Mouse (Mus musculus) intestine, embryonic 14.5 days (tissue): ENCODE measurements at regions not wholly inside any gene's neighbourhood (a gene's known extent, or its start where the extent isn't known, plus 50 kb on each side); places are given as distances from the start of the nearest gene placed in this dataset.

Source experiments
- ATAC-seq: fragments of 200-750 bp; cut with Nextera tagmentation; replicated peaks from 2 replicates; pipeline ENCODE4 v1.8.0; 2017; ENCODE audit warnings: low read depth, moderate number of reproducible peaks, moderate TSS enrichment, moderate library complexity; ENCODE audit not compliant: low FRiP score, low TSS enrichment
- DNase-seq: peaks from one replicate; pipeline ENCODE4 v3.0.0-alpha.2; 2018; ENCODE audit warnings: low spot score
- H3K27ac ChIP-seq: fragments of 300-500 bp; sonication (generic); 2 replicates; pipeline ENCODE4 v1.5.1; 2014; ENCODE audit warnings: low read depth, mild to moderate bottlenecking, control low read depth
- H3K27me3 ChIP-seq: fragments of 300-500 bp; sonication (generic); replicated peaks from 2 replicates; pipeline ENCODE4 v1.6.1; 2014; ENCODE audit warnings: low read length, control low read depth; ENCODE audit not compliant: control insufficient read depth, insufficient read depth
- H3K36me3 ChIP-seq: fragments of 300-500 bp; sonication (generic); 2 replicates; pipeline ENCODE4 v1.6.1; 2014; ENCODE audit warnings: low read length, control low read depth; ENCODE audit not compliant: control insufficient read depth, insufficient read depth
- H3K4me1 ChIP-seq: fragments of 300-500 bp; sonication (generic); replicated peaks from 2 replicates; pipeline ENCODE4 v1.6.1; 2014; ENCODE audit warnings: low read length, control low read depth, mixed read lengths; ENCODE audit not compliant: control insufficient read depth, insufficient read depth
- H3K4me2 ChIP-seq: fragments of 300-500 bp; sonication (generic); 2 replicates; pipeline ENCODE4 v1.6.1; 2014; ENCODE audit warnings: low read length
- H3K4me3 ChIP-seq: fragments of 300-500 bp; sonication (generic); 2 replicates; pipeline ENCODE4 v1.5.1; 2014; ENCODE audit warnings: low read depth, low read length, control low read depth, mixed read lengths
- H3K9ac ChIP-seq: fragments of 300-500 bp; sonication (generic); 2 replicates; pipeline ENCODE4 v1.6.1; 2014; ENCODE audit warnings: mild to moderate bottlenecking, low read length
- H3K9me3 ChIP-seq: fragments of 300-500 bp; sonication (generic); 2 replicates; pipeline ENCODE4 v1.6.1; 2016; ENCODE audit warnings: low read length, control low read depth; ENCODE audit not compliant: control insufficient read depth
- WGBS: fragments of 180-500 bp; shearing (Covaris S2); extraction: QIAGEN DNeasy Blood & Tissue Kit; methylation state at CpG from one replicate; pipeline ENCODE4 v1.1.7; 2014; 5-methylcytosine and 5-hydroxymethylcytosine counted together

DNA sequence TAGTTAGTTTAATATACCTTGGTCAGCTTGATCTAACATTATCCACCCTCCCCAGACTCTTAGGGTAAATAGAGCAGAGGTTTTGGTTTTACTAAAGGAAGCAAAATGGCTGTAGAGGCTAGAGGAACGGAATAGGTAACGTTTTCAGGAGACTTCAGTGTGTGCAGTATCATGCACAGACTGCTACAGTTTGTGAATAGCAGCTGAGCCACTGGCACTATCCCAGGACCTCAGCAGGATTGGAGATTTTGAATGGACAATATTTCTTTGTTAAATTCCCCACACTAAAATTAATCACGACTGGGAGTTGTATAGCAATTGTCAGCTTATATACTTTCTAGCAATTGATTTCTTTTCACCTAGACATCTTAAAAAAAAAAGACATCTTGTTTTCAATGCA, 929.7 kb upstream of the Lcorl start:
- Histone ChIP-seq H3K27me3 (no peaks in the 10 kb centered on the region), H3K36me3 (no peaks in the 10 kb centered on the region), H3K4me1 (no peaks in the 10 kb centered on the region), H3K9me3 (no peaks in the 10 kb centered on the region), H3K4me3 (no peak overlapping the region), H3K4me2 (no peak overlapping the region), H3K9ac (no peak overlapping the region), H3K27ac (no peak overlapping the region)
- DNase-seq = no peak
- 83% methylated on average over 3 of the region's 3 CpGs for WGBS
- ATAC-seq = no peak

DNA sequence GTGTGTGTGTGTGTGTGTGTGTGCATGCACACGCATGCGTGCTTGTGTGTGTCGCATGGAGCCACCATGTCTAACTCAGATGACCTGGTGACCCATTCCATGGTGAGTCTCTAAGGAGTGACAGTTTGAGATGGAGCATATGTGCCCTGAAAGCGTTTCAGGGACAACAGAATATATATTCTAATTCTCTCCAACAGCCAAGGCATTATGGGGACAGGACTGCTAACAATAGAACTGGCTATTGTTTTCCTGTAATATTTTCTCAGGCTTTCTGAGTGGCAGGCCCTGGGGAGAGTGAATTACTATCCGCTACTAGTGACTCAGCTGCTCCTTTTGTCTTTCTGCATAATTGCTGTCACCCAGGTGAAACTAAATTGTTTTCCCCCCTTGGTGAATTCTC, 898.7 kb upstream of the Lcorl start:
- no peaks in the 10 kb centered on the region for H3K4me1 ChIP-seq
- no peak overlapping the region for H3K27ac ChIP-seq
- H3K4me3 ChIP-seq = no peak overlapping the region
- H3K36me3 ChIP-seq = no peaks in the 10 kb centered on the region
- H3K27me3 ChIP-seq = no peaks in the 10 kb centered on the region
- H3K4me2 ChIP-seq = no peak overlapping the region
- no peaks in the 10 kb centered on the region for H3K9me3 ChIP-seq
- 72% methylated on average over 5 of the region's 5 CpGs for WGBS
- no peak overlapping the region for H3K9ac ChIP-seq
- ATAC-seq (no peak), DNase-seq (no peak)

DNA sequence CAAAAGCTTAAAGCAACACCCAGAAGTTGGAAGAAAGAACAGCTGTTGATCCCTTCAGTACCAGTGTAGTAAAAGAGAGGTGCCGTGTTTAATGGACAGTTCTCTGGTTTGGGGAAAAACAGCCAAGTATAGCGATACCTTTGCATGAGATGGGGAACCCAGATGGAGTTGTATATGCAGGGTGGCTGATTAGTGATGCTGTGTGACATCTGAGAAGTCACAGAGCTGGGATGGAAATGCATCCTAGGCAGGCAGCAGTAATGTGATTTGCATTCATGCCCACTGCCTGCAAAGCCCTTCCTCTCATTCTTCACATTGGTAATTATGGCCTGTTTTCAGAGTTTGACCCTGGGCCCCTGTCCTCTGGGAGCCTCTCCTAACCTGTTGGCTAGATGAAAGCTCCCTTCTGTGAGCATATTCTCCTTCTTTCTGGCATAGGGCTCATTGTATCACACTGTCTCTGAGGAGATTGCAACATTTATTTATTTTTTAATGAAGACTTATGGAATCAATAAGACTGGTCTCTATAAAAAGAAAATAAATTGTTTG, 882.7 kb upstream of the Lcorl start:
- Histone ChIP-seq H3K9ac (no peak overlapping the region), H3K4me3 (no peak overlapping the region), H3K4me1 (no peaks in the 10 kb centered on the region), H3K9me3 (no peaks in the 10 kb centered on the region), H3K27ac (no peak overlapping the region), H3K4me2 (no peak overlapping the region), H3K27me3 (no peaks in the 10 kb centered on the region), H3K36me3 (no peaks in the 10 kb centered on the region)
- DNase-seq = no peak
- 55% methylated on average over 2 of the region's 2 CpGs for WGBS
- no peak for ATAC-seq

DNA sequence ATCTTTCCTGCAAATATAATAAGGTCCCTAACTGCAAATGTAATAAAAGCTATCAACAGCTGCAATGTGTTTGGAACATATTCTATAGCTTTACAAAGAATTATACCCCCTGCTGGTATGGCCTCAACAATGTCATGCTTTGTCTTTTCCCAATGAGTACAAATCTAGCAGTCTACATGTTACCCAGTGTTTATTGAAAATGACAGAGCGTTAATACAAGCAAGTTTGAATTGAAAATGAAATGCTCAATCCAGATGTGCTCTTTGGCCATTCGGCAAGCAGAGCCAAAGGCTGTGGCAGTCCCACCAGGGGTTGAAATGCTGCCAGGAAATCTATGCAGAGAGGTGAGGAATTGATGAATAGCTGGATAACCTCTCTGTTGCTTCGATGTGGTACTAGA, 875.1 kb upstream of the Lcorl start:
- H3K27ac ChIP-seq = no peak overlapping the region
- no peak overlapping the region for H3K4me2 ChIP-seq
- H3K9ac ChIP-seq = no peak overlapping the region
- H3K36me3 ChIP-seq = no peaks in the 10 kb centered on the region
- no peak overlapping the region for H3K4me3 ChIP-seq
- no peaks in the 10 kb centered on the region for H3K27me3 ChIP-seq
- no peak for ATAC-seq
- no peaks in the 10 kb centered on the region for H3K9me3 ChIP-seq
- no peaks in the 10 kb centered on the region for H3K4me1 ChIP-seq
- 88% methylated on average over 3 of the region's 3 CpGs for WGBS
- DNase-seq = no peak

DNA sequence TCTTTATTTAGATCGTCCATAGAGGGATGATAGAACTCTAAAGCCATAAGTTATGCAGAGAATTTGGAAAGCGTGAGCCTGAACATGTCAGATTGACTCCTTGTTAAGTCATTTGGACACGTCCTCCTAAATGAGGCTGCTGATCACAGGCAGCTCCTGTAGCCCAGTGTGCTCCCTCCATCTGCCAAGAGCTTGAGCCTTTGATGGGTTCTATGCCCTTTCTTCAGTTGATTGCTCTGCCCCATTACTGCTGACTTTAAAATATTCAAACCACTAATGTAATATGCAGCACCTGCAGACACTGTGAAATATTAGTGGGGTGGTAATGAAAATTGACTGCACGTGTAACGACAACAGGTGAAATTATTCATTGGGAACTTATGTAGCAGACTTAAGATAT, 874.6 kb upstream of the Lcorl start:
- Histone ChIP-seq H3K4me1 (no peaks in the 10 kb centered on the region), H3K27ac (no peak overlapping the region), H3K9ac (no peak overlapping the region), H3K36me3 (no peaks in the 10 kb centered on the region), H3K27me3 (no peaks in the 10 kb centered on the region), H3K4me2 (no peak overlapping the region), H3K4me3 (no peak overlapping the region), H3K9me3 (no peaks in the 10 kb centered on the region)
- DNase-seq (no peak), ATAC-seq (no peak)
- WGBS = 87% methylated on average over 5 of the region's 5 CpGs

DNA sequence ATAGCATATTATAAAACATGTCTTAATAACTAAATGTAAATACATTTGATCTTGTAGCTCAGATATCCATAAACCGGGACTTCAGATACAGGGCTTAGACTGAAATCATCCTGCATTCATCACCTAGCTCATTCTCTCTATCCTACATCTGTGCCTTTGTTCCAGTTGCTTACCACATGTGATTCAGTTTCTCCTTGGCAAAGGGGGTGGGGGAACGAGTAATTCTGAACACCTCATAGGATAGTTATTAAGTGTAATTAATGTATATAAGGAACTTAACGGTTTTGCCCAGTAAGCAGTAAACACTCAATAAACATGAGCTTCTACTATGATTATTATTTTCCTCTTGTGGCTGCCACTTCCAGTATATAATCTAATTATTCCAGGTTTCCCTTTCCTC, 873.9 kb upstream of the Lcorl start:
- no peaks in the 10 kb centered on the region for H3K9me3 ChIP-seq
- no peak overlapping the region for H3K27ac ChIP-seq
- no peak overlapping the region for H3K4me3 ChIP-seq
- no peak overlapping the region for H3K4me2 ChIP-seq
- 78% methylated on average over 3 of the region's 3 CpGs for WGBS
- H3K36me3 ChIP-seq = no peaks in the 10 kb centered on the region
- H3K27me3 ChIP-seq = no peaks in the 10 kb centered on the region
- no peak overlapping the region for H3K9ac ChIP-seq
- no peaks in the 10 kb centered on the region for H3K4me1 ChIP-seq
- ATAC-seq = no peak
- DNase-seq = no peak

DNA sequence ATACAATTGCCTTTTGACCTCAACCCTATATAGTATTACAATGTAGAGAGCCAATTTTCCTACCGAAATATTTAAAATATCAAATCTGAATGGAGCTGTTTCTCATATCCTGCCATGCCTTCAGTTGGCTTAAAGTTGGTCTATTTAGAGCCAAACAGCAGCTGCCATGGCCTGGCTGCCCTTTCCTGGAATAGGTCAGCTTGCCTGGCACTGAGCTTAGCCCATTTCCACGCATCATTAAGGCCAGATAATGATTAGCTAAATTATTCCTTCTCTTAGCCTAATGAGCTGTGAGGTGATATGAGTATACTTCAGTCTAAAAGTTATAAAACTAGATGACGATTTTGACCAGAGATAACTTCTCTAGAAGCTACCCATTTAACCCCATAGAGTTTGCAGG, 852.2 kb upstream of the Lcorl start:
- ATAC-seq = no peak
- H3K9ac ChIP-seq = no peak overlapping the region
- no peak overlapping the region for H3K4me2 ChIP-seq
- H3K27me3 ChIP-seq = no peaks in the 10 kb centered on the region
- 74% methylated on average over 3 of the region's 3 CpGs for WGBS
- no peak overlapping the region for H3K4me3 ChIP-seq
- no peaks in the 10 kb centered on the region for H3K36me3 ChIP-seq
- H3K9me3 ChIP-seq = 0 out of 2 replicates have a peak, but pooled peaks cover 2% of the 10 kb centered on the region
- DNase-seq = no peak
- no peak overlapping the region for H3K27ac ChIP-seq
- no peaks in the 10 kb centered on the region for H3K4me1 ChIP-seq

DNA sequence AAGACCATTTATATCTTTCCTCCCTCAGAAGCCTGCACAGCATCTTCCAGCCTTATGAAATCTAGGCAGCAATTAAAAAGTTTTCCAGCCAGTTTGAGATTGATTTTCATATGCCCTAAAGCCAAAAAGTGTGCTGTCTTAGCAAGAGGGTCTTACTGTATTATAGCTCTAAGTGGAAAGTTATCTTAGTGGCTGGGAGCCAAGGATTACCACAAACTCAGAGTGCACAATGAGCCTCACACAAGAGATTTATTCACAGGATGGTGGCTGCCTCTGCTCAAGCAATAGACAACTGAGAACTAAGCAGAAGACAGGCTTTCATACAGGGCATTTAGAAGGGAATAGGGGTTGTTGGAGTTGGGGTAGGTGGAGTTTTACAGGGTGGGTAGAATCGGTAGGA, 850.4 kb upstream of the Lcorl start:
- 75% methylated on average over 1 of the region's 1 CpGs for WGBS
- no peak for DNase-seq

DNA sequence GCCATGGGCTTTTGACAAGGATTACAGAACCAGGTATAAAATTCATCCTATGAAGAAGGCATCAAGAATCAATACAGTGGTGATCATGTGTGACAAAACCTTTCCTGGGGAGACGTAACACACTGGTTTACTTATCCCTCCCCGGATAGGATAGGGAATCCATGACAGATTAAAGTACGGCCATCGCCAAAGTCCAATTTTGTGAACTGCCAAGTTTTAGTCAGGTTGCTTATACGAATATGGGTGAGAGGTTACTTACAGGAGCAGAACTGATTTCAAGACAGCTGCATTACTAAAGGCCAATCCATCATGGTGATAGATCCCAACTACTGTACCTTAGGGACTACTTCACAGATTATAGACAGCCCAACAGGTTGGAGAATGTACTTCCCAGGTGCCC, 849.6 kb upstream of the Lcorl start:
- H3K27me3 ChIP-seq = no peaks in the 10 kb centered on the region
- DNase-seq = no peak
- no peak overlapping the region for H3K4me2 ChIP-seq
- no peak overlapping the region for H3K9ac ChIP-seq
- H3K27ac ChIP-seq = no peak overlapping the region
- H3K36me3 ChIP-seq = no peaks in the 10 kb centered on the region
- ATAC-seq = no peak
- no peak overlapping the region for H3K4me3 ChIP-seq
- 92% methylated on average over 5 of the region's 5 CpGs for WGBS
- no peaks in the 10 kb centered on the region for H3K4me1 ChIP-seq
- 0 out of 2 replicates have a peak, but pooled peaks cover 2% of the 10 kb centered on the region for H3K9me3 ChIP-seq

More for the DNA sequence above, 850.4 kb upstream of the Lcorl start:
- no peaks in the 10 kb centered on the region for H3K4me1 ChIP-seq
- H3K9me3 ChIP-seq = 0 out of 2 replicates have a peak, but pooled peaks cover 2% of the 10 kb centered on the region
- H3K4me2 ChIP-seq = no peak overlapping the region
- no peak overlapping the region for H3K4me3 ChIP-seq
- ATAC-seq = no peak
- H3K27me3 ChIP-seq = no peaks in the 10 kb centered on the region
- H3K36me3 ChIP-seq = no peaks in the 10 kb centered on the region
- no peak overlapping the region for H3K27ac ChIP-seq
- no peak overlapping the region for H3K9ac ChIP-seq
